Mouse (Mus musculus) limb, embryonic 15.5 days (tissue): ENCODE data around the gene 4921517D22Rik. TPM values are rescaled to one million over a fixed set of nuclear protein-coding genes. Genes with fewer than 3 reads are reported as not detected.
A peak's percentile ranks its signal among the peaks of the same experiment; 100 is the strongest.
"Not testable (repeated sequence)": the region's sequence is repeated elsewhere in the genome, so short reads cannot be mapped to it uniquely, and the experiment has no call there.

Experiments
- ATAC-seq: fragments of 200-750 bp; cut with Nextera tagmentation; 2 replicates; pipeline ENCODE4 v1.8.0; 2017; ENCODE audit warnings: low read depth, moderate TSS enrichment; ENCODE audit not compliant: insufficient number of reproducible peaks, low FRiP score, low TSS enrichment
- H3K27ac ChIP-seq: fragments of 300-500 bp; sonication (generic); 2 replicates; pipeline ENCODE4 v1.5.1; 2015; ENCODE audit warnings: moderate library complexity, mild to moderate bottlenecking, inconsistent platforms
- H3K27me3 ChIP-seq: fragments of 300-500 bp; sonication (generic); 2 replicates; pipeline ENCODE4 v1.6.1; 2015; ENCODE audit warnings: inconsistent platforms
- H3K36me3 ChIP-seq: fragments of 300-500 bp; sonication (generic); 2 replicates; pipeline ENCODE4 v1.6.1; 2015; ENCODE audit warnings: inconsistent platforms
- H3K4me1 ChIP-seq: fragments of 300-500 bp; sonication (generic); 2 replicates; pipeline ENCODE4 v1.6.1; 2015; ENCODE audit warnings: inconsistent platforms
- H3K4me2 ChIP-seq: fragments of 300-500 bp; sonication (generic); 2 replicates; pipeline ENCODE4 v1.6.1; 2015; ENCODE audit warnings: mild to moderate bottlenecking, inconsistent platforms
- H3K4me3 ChIP-seq: fragments of 300-500 bp; sonication (generic); 2 replicates; pipeline ENCODE4 v1.5.1; 2015; ENCODE audit warnings: mild to moderate bottlenecking, inconsistent platforms
- H3K9ac ChIP-seq: fragments of 300-500 bp; sonication (generic); 2 replicates; pipeline ENCODE4 v1.6.1; 2015; ENCODE audit warnings: inconsistent platforms
- H3K9me3 ChIP-seq: fragments of 300-500 bp; sonication (generic); 2 replicates; pipeline ENCODE4 v1.6.1; 2016; ENCODE audit warnings: inconsistent platforms
- WGBS: fragments of 180-500 bp; shearing (Covaris S2); methylation state at CpG from one replicate; pipeline ENCODE4 v1.1.7; 2015; 5-methylcytosine and 5-hydroxymethylcytosine counted together
- polyA plus RNA-seq: library from polyadenylated mRNA; unstranded; fragments of >200 nt; fragmentation: Nextera tagmentation; extraction: Ambion mirVana; gene quantifications from 2 replicates; pipeline ENCODE4 v1.2.1, GENCODE M21; 2015

The 4921517D22Rik gene
- polyA plus RNA-seq, 1 experiment from 2014 or later, result not detected

DNA sequence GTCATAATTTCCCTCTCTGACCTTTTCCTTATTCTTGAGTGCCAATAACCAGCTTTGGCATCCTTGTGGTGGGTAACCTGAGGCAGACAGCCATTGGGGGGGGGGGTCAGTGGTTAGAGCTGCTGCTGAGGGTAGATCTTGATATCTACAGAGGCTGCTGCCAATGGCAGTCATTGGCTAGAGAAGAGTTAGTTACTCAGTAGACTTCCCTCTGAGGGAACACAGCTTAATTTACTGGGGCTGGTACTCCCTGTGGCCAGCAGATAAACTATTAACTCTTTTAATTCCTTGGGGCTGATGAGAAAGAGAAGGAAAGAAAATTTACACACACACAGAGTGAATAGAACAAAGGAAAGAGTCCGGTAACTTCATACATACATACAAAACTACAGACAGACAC, 25.6 kb upstream of the 4921517D22Rik start:
- peak overlapping the region; percentile 22; the same call in 1 of the 2 replicates for H3K27ac ChIP-seq
- no peak overlapping the region for H3K9ac ChIP-seq
- no peaks in the 10 kb centered on the region for H3K9me3 ChIP-seq
- no peaks in the 10 kb centered on the region for H3K36me3 ChIP-seq
- no peak for ATAC-seq
- no peak overlapping the region for H3K4me3 ChIP-seq
- peaks cover 8% of the 10 kb centered on the region for H3K4me1 ChIP-seq
- H3K27me3 ChIP-seq, result no peaks in the 10 kb centered on the region
- H3K4me2 ChIP-seq, result no peak overlapping the region
- 76% methylated on average over 1 of the region's 1 CpGs for WGBS

DNA sequence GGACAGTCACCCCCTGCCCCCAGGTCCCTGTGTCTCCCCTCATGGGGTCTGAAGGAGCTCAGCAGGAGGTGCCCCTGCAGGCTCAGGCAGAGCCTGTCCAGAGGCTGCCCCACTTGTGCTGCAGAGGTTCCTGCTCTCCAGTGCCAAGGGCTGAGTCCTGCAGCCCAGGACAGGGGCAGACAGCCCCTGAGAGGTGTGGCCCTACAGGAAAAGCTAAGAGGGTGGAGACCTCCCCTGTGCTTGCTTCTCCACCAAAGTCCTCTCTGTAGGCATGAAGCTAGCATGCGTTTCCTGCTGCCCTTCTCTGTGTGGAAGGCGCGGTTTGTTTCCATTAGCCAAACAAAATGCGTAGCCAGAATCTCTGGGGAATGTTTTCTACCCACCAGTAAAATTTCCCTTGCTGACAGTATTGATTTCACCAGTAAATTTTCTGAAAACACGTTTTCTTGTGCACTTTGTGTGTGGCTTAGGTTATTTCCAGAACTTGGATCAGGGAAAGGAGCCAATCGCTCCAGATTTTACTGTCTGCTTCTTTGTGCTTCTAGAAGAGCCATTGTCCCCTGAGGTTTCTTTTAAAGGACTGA, 25.0 kb upstream of the 4921517D22Rik start:
- 0 out of 2 replicates have a peak, but pooled peaks have one; percentile 45 for ATAC-seq
- H3K9me3 ChIP-seq, H3K4me3 ChIP-seq, H3K36me3 ChIP-seq, H3K9ac ChIP-seq, H3K4me1 ChIP-seq, H3K4me2 ChIP-seq, H3K27me3 ChIP-seq: not testable (repeated sequence)
- H3K27ac ChIP-seq, result peak overlapping the region; percentile 22; the same call in 1 of the 2 replicates
- WGBS, result 31% methylated on average over 6 of the region's 6 CpGs

- H3K4me1 ChIP-seq, result no peaks in the 10 kb centered on the region
- H3K36me3 ChIP-seq, result no peaks in the 10 kb centered on the region
- no peak overlapping the region for H3K4me3 ChIP-seq
- H3K4me2 ChIP-seq, result no peak overlapping the region
- no peak for ATAC-seq
- no peaks in the 10 kb centered on the region for H3K27me3 ChIP-seq
- 39% methylated on average over 3 of the region's 3 CpGs for WGBS
- no peak overlapping the region for H3K9ac ChIP-seq
- H3K9me3 ChIP-seq, result no peaks in the 10 kb centered on the region
- no peak overlapping the region for H3K27ac ChIP-seq
These were observed 19.8 kb upstream of the 4921517D22Rik start for GRCm38 (mm10) chr13:59713710-59714109.

DNA sequence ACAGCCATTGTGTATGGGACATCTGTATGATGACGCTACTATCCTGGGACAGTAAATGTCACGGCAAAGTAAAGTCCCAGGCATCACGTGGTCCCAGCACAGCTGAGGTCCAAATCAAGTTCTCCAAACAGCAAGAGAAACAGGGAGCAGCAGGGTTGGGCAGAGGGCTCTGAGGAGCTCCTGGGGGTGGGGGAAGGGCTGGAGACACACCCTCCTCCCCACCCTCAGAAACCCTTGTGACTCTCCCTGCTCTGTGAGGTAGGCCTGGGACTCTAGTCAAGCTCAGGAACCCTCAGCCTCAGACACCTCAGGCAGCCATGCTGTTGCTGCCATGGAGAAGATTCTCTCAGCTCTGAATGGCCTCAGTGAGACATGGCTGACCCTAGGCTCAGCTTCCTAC, 18.1 kb upstream of the 4921517D22Rik start, which contains the start of gene Spata31d1b:
Spata31d1b (plus strand) TSS at position 301 of the 400 bp plus-strand sequence.
- H3K4me1 ChIP-seq, H3K9ac ChIP-seq, H3K27ac ChIP-seq, H3K4me2 ChIP-seq, H3K36me3 ChIP-seq, H3K9me3 ChIP-seq, ATAC-seq, H3K27me3 ChIP-seq, H3K4me3 ChIP-seq: not testable (repeated sequence)
- WGBS, result 60% methylated on average over 3 of the region's 3 CpGs

DNA sequence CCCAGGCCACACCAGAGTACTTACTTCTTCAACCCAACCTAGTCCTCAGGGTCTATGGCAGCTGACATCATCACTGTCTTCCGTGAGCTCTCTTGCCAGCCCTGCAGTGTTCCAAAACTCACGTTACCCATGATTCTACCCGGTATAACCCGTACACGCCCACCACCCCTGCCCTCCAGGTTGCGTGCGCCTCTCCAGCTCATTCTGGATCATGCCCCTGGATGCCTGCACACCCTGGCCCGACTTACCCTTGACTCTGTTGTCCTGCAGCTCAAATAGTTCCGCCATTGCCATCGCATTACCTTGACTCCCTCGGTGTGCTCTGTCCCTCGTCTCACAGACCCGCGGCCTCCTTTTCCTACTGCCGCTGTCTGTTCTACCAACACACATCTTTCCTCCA, 16.3 kb upstream of the 4921517D22Rik start, which contains the start of gene Spata31d1a:
Spata31d1a (minus strand) TSS at position 101 of the 400 bp plus-strand sequence.
- WGBS, result 88% methylated on average over 15 of the region's 15 CpGs
- no peaks in the 10 kb centered on the region for H3K27me3 ChIP-seq
- H3K36me3 ChIP-seq, result no peaks in the 10 kb centered on the region
- no peak within 1 kb of the TSS for H3K4me3 ChIP-seq
- no peak within 1 kb of the TSS for H3K27ac ChIP-seq
- H3K9ac ChIP-seq, result no peak within 1 kb of the TSS
- H3K4me2 ChIP-seq, result no peak within 1 kb of the TSS
- no peaks in the 10 kb centered on the region for H3K9me3 ChIP-seq
- H3K4me1 ChIP-seq, result no peaks in the 10 kb centered on the region
- no peak for ATAC-seq

GRCm38 (mm10) chr13:59704562-59704961, 10.7 kb upstream of the 4921517D22Rik start:
- Histone ChIP-seq H3K4me2 (no peak overlapping the region), H3K4me1 (no peaks in the 10 kb centered on the region), H3K36me3 (no peaks in the 10 kb centered on the region), H3K9ac (no peak overlapping the region), H3K9me3 (no peaks in the 10 kb centered on the region), H3K27ac (no peak overlapping the region), H3K4me3 (no peak overlapping the region), H3K27me3 (no peaks in the 10 kb centered on the region)
- WGBS, result 58% methylated on average over 12 of the region's 12 CpGs
- no peak for ATAC-seq

GRCm38 (mm10) chr13:59703514-59703913, 9.6 kb upstream of the 4921517D22Rik start:
- ATAC-seq, result no peak
- no peaks in the 10 kb centered on the region for H3K27me3 ChIP-seq
- H3K4me1 ChIP-seq, result no peaks in the 10 kb centered on the region
- no peaks in the 10 kb centered on the region for H3K36me3 ChIP-seq
- no peak overlapping the region for H3K9ac ChIP-seq
- no peak overlapping the region for H3K4me2 ChIP-seq
- no peak overlapping the region for H3K27ac ChIP-seq
- no peaks in the 10 kb centered on the region for H3K9me3 ChIP-seq
- no peak overlapping the region for H3K4me3 ChIP-seq
- 78% methylated on average over 12 of the region's 12 CpGs for WGBS

DNA sequence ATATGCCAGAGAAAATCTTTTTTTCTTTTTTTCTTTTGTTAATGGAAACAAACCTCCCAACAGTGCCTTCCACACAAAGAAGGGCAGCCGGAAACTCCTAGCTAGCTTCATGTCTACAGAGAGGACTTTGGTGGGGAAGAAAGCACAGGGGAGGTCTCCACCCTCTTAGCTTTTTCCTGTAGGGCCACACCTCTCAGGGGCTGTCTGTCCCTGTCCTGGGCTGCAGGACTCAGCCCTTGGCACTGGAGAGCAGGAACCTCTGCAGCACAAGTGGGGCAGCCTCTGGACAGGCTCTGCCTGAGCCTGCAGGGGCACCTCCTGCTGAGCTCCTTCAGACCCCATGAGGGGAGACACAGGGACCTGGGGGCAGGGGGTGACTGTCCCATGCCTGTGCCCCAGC, 6.2 kb upstream of the 4921517D22Rik start:
- H3K9ac ChIP-seq, ATAC-seq, H3K27me3 ChIP-seq, H3K27ac ChIP-seq, H3K9me3 ChIP-seq, H3K4me3 ChIP-seq, H3K4me2 ChIP-seq, H3K36me3 ChIP-seq, H3K4me1 ChIP-seq: not testable (repeated sequence)
- WGBS, result 47% methylated on average over 1 of the region's 1 CpGs

DNA sequence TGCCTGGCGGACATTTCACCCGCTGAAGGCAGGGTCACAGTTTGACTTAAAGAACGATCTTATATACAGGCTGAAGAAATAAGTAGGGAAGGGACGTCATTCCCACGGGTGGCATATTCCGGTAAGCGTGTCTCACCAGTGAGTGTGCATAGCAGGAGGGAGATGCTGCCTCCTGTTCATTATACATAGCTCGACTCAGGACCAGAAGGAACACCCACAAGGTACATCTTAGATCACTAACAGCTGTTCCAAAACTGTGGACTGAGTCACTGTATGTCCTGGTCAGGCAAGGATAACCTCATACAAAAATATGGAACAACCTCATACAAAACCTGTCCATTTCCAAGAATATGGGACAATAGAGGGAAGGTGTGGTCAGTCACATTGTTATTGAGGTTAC, 5.2 kb upstream of the 4921517D22Rik start:
- no peaks in the 10 kb centered on the region for H3K4me1 ChIP-seq
- H3K36me3 ChIP-seq, result no peaks in the 10 kb centered on the region
- no peak for ATAC-seq
- H3K9me3 ChIP-seq, result no peaks in the 10 kb centered on the region
- H3K9ac ChIP-seq, result no peak overlapping the region
- no peaks in the 10 kb centered on the region for H3K27me3 ChIP-seq
- H3K27ac ChIP-seq, result no peak overlapping the region
- 91% methylated on average over 8 of the region's 8 CpGs for WGBS
- H3K4me2 ChIP-seq, result no peak overlapping the region
- H3K4me3 ChIP-seq, result no peak overlapping the region

DNA sequence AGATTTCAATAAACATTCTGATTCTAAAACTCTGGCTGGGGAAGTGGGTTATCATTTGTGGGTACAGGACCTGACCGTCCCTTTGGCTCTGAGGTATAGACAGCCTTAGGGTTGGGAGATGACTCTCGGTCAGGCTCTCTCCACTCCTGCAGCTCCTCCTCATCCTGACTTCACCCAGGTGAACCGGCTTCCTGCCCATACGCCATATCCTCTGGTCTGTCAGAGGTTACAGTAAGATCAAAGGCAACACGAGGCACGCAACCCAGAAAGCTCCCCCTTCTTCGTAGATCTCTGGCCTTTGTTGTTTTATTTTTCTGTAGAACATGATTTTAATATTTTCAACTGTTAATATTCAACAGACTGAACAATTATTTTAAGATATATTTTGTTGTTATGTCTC, 1.9 kb upstream of the 4921517D22Rik start:
- no peak overlapping the region for H3K27ac ChIP-seq
- no peak for ATAC-seq
- no peaks in the 10 kb centered on the region for H3K27me3 ChIP-seq
- 77% methylated on average over 7 of the region's 7 CpGs for WGBS
- no peaks in the 10 kb centered on the region for H3K9me3 ChIP-seq
- H3K4me3 ChIP-seq, result no peak overlapping the region
- H3K4me1 ChIP-seq, result no peaks in the 10 kb centered on the region
- no peak overlapping the region for H3K4me2 ChIP-seq
- H3K36me3 ChIP-seq, result no peaks in the 10 kb centered on the region
- no peak overlapping the region for H3K9ac ChIP-seq

GRCm38 (mm10) chr13:59691478-59691877, 2.4 kb downstream of the 4921517D22Rik start:
- H3K27ac ChIP-seq, result no peak overlapping the region
- no peak overlapping the region for H3K9ac ChIP-seq
- H3K4me3 ChIP-seq, result no peak overlapping the region
- no peaks in the 10 kb centered on the region for H3K4me1 ChIP-seq
- no peak for ATAC-seq
- no peaks in the 10 kb centered on the region for H3K27me3 ChIP-seq
- H3K4me2 ChIP-seq, result no peak overlapping the region
- H3K36me3 ChIP-seq, result no peaks in the 10 kb centered on the region
- no peaks in the 10 kb centered on the region for H3K9me3 ChIP-seq
- 76% methylated on average over 10 of the region's 10 CpGs for WGBS

- Histone ChIP-seq H3K9me3 (no peaks in the 10 kb centered on the region), H3K36me3 (no peaks in the 10 kb centered on the region), H3K9ac (no peak overlapping the region), H3K4me2 (no peak overlapping the region), H3K27ac (no peak overlapping the region), H3K27me3 (no peaks in the 10 kb centered on the region), H3K4me1 (no peaks in the 10 kb centered on the region), H3K4me3 (no peak overlapping the region)
- 77% methylated on average over 7 of the region's 7 CpGs for WGBS
- no peak for ATAC-seq
These were observed 3.3 kb downstream of the 4921517D22Rik start for GRCm38 (mm10) chr13:59690576-59690975.

DNA sequence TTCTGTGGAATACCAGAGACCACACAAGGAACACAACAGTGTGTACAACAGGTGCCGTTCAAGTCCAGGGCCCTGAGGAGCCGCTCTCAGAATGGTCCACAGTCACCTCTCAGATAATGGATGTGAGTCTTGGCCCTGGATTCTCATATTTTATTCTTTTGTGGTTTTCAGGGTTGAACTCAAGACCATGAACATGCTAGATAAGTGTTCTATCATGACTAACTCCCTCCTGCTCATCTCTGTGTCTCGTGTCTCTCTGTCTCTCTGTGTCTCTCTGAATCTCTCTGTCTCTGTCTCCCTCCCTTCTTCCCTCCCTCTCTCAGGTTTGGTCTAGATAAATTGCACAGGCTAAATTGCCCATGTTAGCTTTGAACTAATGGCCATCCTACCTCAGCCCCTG, 4.1 kb downstream of the 4921517D22Rik start:
- H3K4me1 ChIP-seq, result no peaks in the 10 kb centered on the region
- WGBS, result 93% methylated on average over 3 of the region's 3 CpGs
- no peak overlapping the region for H3K27ac ChIP-seq
- no peak for ATAC-seq
- H3K4me2 ChIP-seq, result no peak overlapping the region
- no peak overlapping the region for H3K4me3 ChIP-seq
- no peaks in the 10 kb centered on the region for H3K27me3 ChIP-seq
- no peaks in the 10 kb centered on the region for H3K36me3 ChIP-seq
- H3K9me3 ChIP-seq, result no peaks in the 10 kb centered on the region
- no peak overlapping the region for H3K9ac ChIP-seq
